Mouse (Mus musculus) kidney, embryonic 14.5 days (tissue): ENCODE measurements around the gene Fam111a. TPM values are rescaled to one million over a fixed set of nuclear protein-coding genes. Genes with fewer than 3 reads are reported as not detected.

Source experiments
- ATAC-seq: fragments of 200-750 bp; cut with Nextera tagmentation; 2 replicates; pipeline ENCODE4 v1.8.0; 2017; ENCODE audit warnings: moderate number of reproducible peaks, mild to moderate bottlenecking, moderate TSS enrichment, moderate library complexity; ENCODE audit not compliant: low FRiP score, low TSS enrichment
- H3K27ac ChIP-seq: fragments of 300-500 bp; sonication (generic); 2 replicates; pipeline ENCODE4 v1.5.1; 2014; ENCODE audit warnings: low read depth, mild to moderate bottlenecking, low read length, moderate library complexity, mixed read lengths
- H3K27me3 ChIP-seq: fragments of 300-500 bp; sonication (generic); 2 replicates; pipeline ENCODE4 v1.6.1; 2014; ENCODE audit warnings: mild to moderate bottlenecking, low read length; ENCODE audit not compliant: control insufficient read depth, insufficient read depth
- H3K36me3 ChIP-seq: fragments of 300-500 bp; sonication (generic); 2 replicates; pipeline ENCODE4 v1.6.1; 2014; ENCODE audit warnings: low read length, mixed read lengths; ENCODE audit not compliant: control insufficient read depth, insufficient read depth
- H3K4me1 ChIP-seq: fragments of 300-500 bp; sonication (generic); 2 replicates; pipeline ENCODE4 v1.6.1; 2014; ENCODE audit warnings: low read length, mixed read lengths; ENCODE audit not compliant: control insufficient read depth, insufficient read depth
- H3K4me2 ChIP-seq: fragments of 300-500 bp; sonication (generic); replicated peaks from 2 replicates; pipeline ENCODE4 v1.6.1; 2014; ENCODE audit warnings: low read depth, mild to moderate bottlenecking, low read length
- H3K4me3 ChIP-seq: fragments of 300-500 bp; sonication (generic); 2 replicates; pipeline ENCODE4 v1.5.1; 2014; ENCODE audit warnings: mild to moderate bottlenecking, low read length
- H3K9ac ChIP-seq: fragments of 300-500 bp; sonication (generic); 2 replicates; pipeline ENCODE4 v1.6.1; 2014; ENCODE audit warnings: low read depth, mild to moderate bottlenecking, low read length, moderate library complexity
- H3K9me3 ChIP-seq: fragments of 300-500 bp; sonication (generic); 2 replicates; pipeline ENCODE4 v1.6.1; 2016; ENCODE audit warnings: low read length; ENCODE audit not compliant: control insufficient read depth
- WGBS: fragments of 180-500 bp; shearing (Covaris S2); extraction: QIAGEN DNeasy Blood & Tissue Kit; methylation state at CpG from one replicate; pipeline ENCODE4 v1.1.7; 2014; 5-methylcytosine and 5-hydroxymethylcytosine counted together
- polyA plus RNA-seq: library from polyadenylated mRNA; unstranded; fragments of >200 nt; fragmentation: Nextera tagmentation; extraction: Ambion mirVana; gene quantifications from 2 replicates; pipeline ENCODE4 v1.2.1, GENCODE M21; 2014

Fam111a gene
- polyA plus RNA-seq, 1 experiment from 2014 or later, result 29.3 TPM

DNA sequence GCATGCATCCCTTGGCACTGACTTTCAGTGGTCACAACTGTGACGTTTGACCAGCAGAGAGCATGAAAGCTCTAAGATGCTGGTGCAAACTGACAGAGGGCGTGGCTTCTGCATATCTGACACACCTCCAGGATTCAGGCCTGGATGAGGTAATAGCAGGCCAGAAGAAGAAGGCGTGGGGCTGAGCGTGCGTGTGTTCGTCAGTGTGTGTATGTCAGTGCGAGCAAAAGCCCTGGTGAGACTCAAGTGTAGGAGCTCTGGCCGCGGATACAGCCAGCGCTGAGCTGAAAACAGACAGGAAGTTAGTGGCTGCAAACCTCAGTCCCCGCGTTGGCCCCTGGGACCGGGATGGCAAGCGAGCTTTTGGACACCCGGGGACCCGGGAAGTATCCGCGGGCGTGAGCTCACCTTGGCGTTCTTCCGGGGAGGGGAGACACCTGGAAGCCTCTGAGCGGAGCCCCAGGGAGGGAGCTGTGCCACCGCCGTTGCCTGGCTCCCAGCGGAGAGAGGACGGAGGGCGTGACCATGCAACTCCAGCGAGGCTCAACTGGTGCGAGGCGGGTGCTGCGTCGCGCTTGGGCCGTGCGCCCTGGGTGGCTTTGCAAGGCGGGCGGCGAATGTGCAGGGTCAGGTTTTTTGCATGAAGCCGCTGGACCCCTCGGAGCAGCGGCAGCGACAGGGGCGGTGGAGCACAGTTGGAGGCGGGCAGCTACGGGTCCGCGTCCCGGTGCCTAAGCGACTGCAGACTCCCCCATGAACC, 50.2 kb downstream of the Fam111a start:
- Histone ChIP-seq H3K9me3 (no peaks in the 10 kb centered on the region), H3K27ac (peak overlapping the region; percentile 69), H3K4me2 (peak overlapping the region; percentile 98), H3K4me3 (peak overlapping the region; percentile 66), H3K4me1 (no peaks in the 10 kb centered on the region), H3K36me3 (no peaks in the 10 kb centered on the region), H3K9ac (peak overlapping the region; percentile 69), H3K27me3 (peaks cover 2% of the 10 kb centered on the region; the same call in 1 of the 2 replicates)
- 0% methylated on average over 49 of the region's 49 CpGs for WGBS
- peak; percentile 91 for ATAC-seq

DNA sequence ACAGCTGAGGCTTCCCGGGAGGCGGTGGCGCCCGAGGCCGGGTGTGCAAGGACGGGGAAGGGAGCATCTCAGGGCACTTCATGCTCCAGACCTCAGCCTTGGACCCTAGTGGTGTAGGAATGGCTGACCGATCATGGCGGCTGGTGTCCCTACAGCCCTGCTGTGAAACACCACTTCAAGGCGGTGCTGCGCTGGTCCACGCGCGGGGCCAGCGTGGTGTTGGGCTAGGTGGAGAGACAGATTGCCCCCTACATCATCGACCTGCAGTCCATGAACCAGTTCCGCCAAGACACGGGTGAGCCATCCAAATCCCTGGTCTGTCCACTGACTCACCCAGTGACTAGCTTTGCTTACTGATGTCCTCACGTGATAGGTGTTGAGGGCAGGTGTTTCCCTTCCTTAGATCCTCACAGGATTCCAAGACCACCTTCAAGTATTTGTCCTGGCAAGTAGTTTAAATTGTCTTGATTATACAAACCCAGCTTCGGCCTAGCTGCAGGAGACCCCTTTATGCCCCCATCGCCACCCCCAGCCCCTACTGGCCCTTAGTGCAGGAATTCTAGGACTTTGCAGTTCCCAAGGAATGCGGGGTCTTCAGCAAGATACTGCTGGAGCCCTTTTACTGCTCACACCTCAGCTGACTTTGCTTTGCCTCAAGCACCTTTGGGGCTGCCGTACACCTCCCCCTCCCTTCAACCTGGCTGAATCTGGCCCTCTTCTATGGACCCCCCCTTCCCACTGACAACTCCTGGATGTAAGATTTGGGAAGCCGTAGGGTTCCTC, 50.9 kb downstream of the Fam111a start:
- peak overlapping the region; percentile 69 for H3K9ac ChIP-seq
- 17% methylated on average over 23 of the region's 23 CpGs for WGBS
- peak; percentile 60 for ATAC-seq
- peak overlapping the region; percentile 98 for H3K4me2 ChIP-seq
- H3K27ac ChIP-seq, result peak overlapping the region; percentile 69
- H3K36me3 ChIP-seq, result no peaks in the 10 kb centered on the region
- H3K4me1 ChIP-seq, result no peaks in the 10 kb centered on the region
- H3K27me3 ChIP-seq, result peaks cover 2% of the 10 kb centered on the region; the same call in 1 of the 2 replicates
- peak overlapping the region; percentile 66 for H3K4me3 ChIP-seq
- no peaks in the 10 kb centered on the region for H3K9me3 ChIP-seq

DNA sequence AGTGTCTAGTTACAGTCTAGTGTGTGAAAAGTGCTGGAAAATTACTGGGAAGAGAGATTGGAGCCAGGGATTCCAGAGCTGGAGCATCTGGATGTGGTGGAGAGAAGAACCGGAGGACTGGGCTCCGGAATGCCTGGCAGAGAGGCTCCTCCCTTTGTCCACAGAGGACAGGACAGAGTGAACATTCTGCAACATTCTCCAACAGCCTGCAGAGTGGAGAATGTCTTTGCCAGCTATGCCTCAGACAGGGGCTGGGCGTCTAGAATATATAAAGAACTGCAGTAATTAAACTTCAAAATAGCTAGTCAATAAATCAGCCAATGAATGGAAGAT, 51.5 kb downstream of the Fam111a start:
- WGBS, result 64% methylated on average over 3 of the region's 3 CpGs
- Histone ChIP-seq H3K4me3 (peak overlapping the region; percentile 66; the same call in 1 of the 2 replicates), H3K36me3 (no peaks in the 10 kb centered on the region), H3K9ac (peak overlapping the region; percentile 69; the same call in 1 of the 2 replicates), H3K4me1 (no peaks in the 10 kb centered on the region), H3K4me2 (peak overlapping the region; percentile 98), H3K9me3 (no peaks in the 10 kb centered on the region), H3K27me3 (peaks cover 2% of the 10 kb centered on the region; the same call in 1 of the 2 replicates), H3K27ac (no peak overlapping the region)
- ATAC-seq, result no peak

DNA sequence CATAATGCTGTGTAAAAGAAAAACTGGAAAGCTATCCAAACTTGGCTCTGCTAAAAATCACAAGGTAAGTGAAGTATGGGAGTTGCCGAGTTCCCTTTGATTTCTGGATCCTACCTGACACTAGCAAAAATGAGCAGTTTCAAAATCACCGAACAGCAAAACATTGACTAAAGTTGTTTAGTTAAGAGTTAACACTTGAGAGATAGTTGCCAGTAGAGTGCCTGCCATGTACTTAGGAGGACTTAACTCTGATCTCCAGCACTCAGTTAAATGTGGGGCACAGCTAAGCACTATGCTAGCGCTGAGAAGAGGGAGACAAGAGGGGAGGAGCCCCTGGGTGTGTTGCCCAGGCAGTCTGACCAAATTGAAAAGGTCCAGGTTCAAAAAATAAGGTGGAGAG, 53.1 kb downstream of the Fam111a start:
- Histone ChIP-seq H3K9me3 (no peaks in the 10 kb centered on the region), H3K36me3 (no peaks in the 10 kb centered on the region), H3K4me2 (no peak overlapping the region), H3K9ac (no peak overlapping the region), H3K27me3 (peaks cover 2% of the 10 kb centered on the region; the same call in 1 of the 2 replicates), H3K27ac (no peak overlapping the region), H3K4me1 (no peaks in the 10 kb centered on the region), H3K4me3 (no peak overlapping the region)
- WGBS, result 51% methylated on average over 3 of the region's 3 CpGs
- ATAC-seq, result no peak

DNA sequence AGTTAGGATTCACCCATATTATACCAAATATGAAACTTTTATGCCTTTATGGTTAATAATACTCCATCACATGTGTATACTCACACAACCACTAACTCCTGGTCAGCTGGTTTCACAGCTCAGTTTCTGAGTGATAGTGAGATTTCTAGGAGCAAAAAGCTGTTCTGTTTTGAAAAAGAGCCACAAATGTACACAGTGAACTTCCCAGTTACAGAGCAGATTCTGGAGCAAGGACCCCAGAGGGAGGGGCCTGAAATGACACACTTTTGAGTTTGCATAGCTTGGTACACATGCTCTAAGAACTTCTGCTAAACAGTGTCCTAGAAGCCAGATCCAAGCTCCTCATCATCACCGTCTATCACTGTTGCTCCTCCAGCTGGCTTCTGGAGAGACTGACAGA, 54.1 kb downstream of the Fam111a start, which contains the start of gene Gm4952:
Gm4952 (plus strand) TSS at position 301 of the 400 bp plus-strand sequence.
- Histone ChIP-seq H3K4me3 (no peak within 1 kb of the TSS), H3K27me3 (peaks cover 2% of the 10 kb centered on the region; the same call in 1 of the 2 replicates), H3K4me1 (no peaks in the 10 kb centered on the region), H3K27ac (no peak within 1 kb of the TSS), H3K4me2 (no peak within 1 kb of the TSS), H3K9ac (no peak within 1 kb of the TSS), H3K9me3 (no peaks in the 10 kb centered on the region), H3K36me3 (no peaks in the 10 kb centered on the region)
- no peak for ATAC-seq
- WGBS, result 71% methylated on average over 1 of the region's 1 CpGs

DNA sequence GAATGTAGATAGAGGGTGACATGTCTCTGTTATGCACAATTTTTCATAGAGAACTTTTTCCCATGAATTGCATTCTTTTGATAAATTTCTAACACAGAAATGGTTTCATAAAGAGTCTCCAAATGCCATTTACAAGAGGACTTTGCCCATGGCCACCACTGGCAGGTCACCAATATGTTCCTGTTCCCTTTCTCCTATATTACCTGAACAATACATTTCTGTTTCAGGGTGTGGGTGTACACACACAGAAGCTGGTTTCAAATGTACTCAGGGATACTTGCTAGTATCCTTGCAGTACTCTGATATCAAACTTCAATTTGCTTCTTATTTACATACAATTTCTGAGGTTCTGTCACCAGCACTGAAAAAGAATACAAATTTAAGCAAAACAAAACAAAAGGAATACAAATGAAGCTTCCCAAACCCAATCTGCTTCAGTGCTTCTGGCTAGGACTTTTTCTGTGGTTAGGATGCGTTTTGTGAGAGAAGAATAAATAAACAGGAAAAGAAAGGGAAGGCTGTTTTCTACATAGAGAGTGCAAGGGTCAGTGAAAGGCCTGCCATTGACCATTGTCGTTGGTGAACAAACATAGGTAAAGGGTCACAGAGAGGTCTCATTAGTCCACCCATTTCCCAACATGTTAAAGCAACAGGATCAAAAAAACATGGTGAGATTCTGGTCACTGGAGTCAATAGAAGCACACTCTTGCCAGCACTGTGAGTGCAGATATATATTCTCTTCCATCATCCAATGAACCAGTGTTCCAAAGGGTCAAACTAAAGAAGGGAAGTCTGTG, 55.3 kb downstream of the Fam111a start:
- no peak for ATAC-seq
- peaks cover 2% of the 10 kb centered on the region; the same call in 1 of the 2 replicates for H3K27me3 ChIP-seq
- 35% methylated on average over 2 of the region's 2 CpGs for WGBS
- H3K9ac ChIP-seq, result no peak overlapping the region
- H3K4me2 ChIP-seq, result no peak overlapping the region
- no peak overlapping the region for H3K4me3 ChIP-seq
- no peaks in the 10 kb centered on the region for H3K36me3 ChIP-seq
- H3K27ac ChIP-seq, result no peak overlapping the region
- no peaks in the 10 kb centered on the region for H3K9me3 ChIP-seq
- H3K4me1 ChIP-seq, result no peaks in the 10 kb centered on the region

DNA sequence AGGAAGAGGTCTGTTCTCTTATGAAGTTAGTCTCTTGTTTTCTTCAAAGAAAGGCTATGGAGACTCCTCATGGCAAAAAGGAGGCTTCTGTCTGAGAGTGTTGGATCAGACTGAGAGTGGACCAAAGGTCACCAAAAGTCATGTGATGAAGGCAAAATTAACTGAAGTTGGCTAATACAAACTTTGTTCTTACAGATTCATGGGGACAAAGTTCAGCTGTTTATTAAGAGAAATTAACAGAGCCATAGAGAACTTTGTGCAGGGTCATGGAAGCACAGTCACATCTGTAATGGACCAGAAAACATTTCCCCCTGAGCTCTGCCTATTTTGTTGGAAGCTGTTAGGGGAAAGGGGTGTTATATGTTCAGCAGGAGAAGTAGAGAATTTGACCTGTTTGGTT, 62.8 kb downstream of the Fam111a start:
- no peak overlapping the region for H3K27ac ChIP-seq
- no peaks in the 10 kb centered on the region for H3K4me1 ChIP-seq
- no peak overlapping the region for H3K4me3 ChIP-seq
- no peak for ATAC-seq
- no peaks in the 10 kb centered on the region for H3K9me3 ChIP-seq
- no peak overlapping the region for H3K9ac ChIP-seq
- no peak overlapping the region for H3K4me2 ChIP-seq
- no peaks in the 10 kb centered on the region for H3K36me3 ChIP-seq
- H3K27me3 ChIP-seq, result no peaks in the 10 kb centered on the region

DNA sequence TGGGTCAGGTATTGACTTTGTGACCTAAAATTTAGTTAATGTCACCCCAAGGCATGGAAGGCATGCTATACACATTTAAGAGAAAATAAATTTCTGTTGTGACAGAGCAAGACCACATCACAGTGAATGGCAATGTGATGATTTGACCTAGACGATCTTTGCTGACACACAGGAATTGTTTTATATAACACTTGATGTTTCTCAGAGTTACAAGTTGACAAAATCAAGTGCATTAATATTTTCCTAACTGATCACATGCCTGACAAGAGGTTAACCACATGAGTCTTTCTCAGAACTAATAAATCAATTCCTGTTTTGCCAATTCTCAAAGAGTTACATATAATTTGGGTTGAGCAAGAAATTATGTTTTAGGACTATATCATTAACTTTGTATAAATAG, 68.1 kb downstream of the Fam111a start:
- H3K4me3 ChIP-seq, result no peak overlapping the region
- no peak overlapping the region for H3K9ac ChIP-seq
- no peak for ATAC-seq
- no peaks in the 10 kb centered on the region for H3K9me3 ChIP-seq
- WGBS, result 80% methylated on average over 1 of the region's 1 CpGs
- H3K27me3 ChIP-seq, result no peaks in the 10 kb centered on the region
- no peak overlapping the region for H3K27ac ChIP-seq
- H3K4me2 ChIP-seq, result no peak overlapping the region
- H3K4me1 ChIP-seq, result no peaks in the 10 kb centered on the region
- H3K36me3 ChIP-seq, result no peaks in the 10 kb centered on the region
